Mouse (Mus musculus) MEL (cell line): Measurements from ENCODE around the gene Dop1b. TPM values are rescaled to one million over a fixed set of nuclear protein-coding genes. Genes with fewer than 3 reads are reported as not detected.

Source experiments
- DNase-seq: peaks from one replicate; pipeline ENCODE4 v3.0.0; 2011; ENCODE audit warnings: low read depth, low spot score
- H3K27ac ChIP-seq: 2 replicates; pipeline ENCODE4 v1.5.1; 2012; ENCODE audit warnings: low read depth, mild to moderate bottlenecking, control low read depth, low read length, moderate library complexity; ENCODE audit not compliant: control insufficient read depth
- H3K27me3 ChIP-seq, 2 experiments: fragments of 150-350 bp in 1 of 2; sonication (generic) in 1 of 2; 2 replicates each; pipeline ENCODE4 v1.6.1; 2012; ENCODE audit warnings: low read length in 2 of 2, mild to moderate bottlenecking in 2 of 2, improper control_type of control experiment in 1 of 2, moderate library complexity in 1 of 2; ENCODE audit not compliant: insufficient read depth in 2 of 2, control insufficient read depth in 1 of 2
- H3K36me3 ChIP-seq, 2 experiments: 2 replicates each; pipeline ENCODE4 v1.6.1; 2012 to 2014; ENCODE audit warnings: low read length in 2 of 2, improper control_type of control experiment in 1 of 2, inconsistent platforms in 1 of 2, mild to moderate bottlenecking in 1 of 2; ENCODE audit not compliant: insufficient read depth in 2 of 2, control insufficient read depth in 1 of 2
- H3K4me1 ChIP-seq, 2 experiments: fragments of 150-350 bp in 1 of 2; sonication (generic) in 1 of 2; 2 replicates each; pipeline ENCODE4 v1.6.1; 2012; ENCODE audit warnings: low read length in 2 of 2, improper control_type of control experiment in 1 of 2, mild to moderate bottlenecking in 1 of 2; ENCODE audit not compliant: insufficient read depth in 2 of 2, control insufficient read depth in 1 of 2
- H3K4me3 ChIP-seq, 2 experiments: fragments of 150-350 bp in 1 of 2; sonication (generic) in 1 of 2; 2 replicates each; pipeline ENCODE4 v1.5.1; 2012; ENCODE audit warnings: low read depth in 2 of 2, low read length in 2 of 2, mild to moderate bottlenecking in 2 of 2, moderate library complexity in 2 of 2, control low read depth in 1 of 2, improper control_type of control experiment in 1 of 2; ENCODE audit not compliant: control insufficient read depth in 1 of 2, insufficient read depth in 1 of 2
- H3K79me2 ChIP-seq: 2 replicates; pipeline ENCODE4 v1.6.1; 2012; ENCODE audit warnings: mild to moderate bottlenecking, low read length, moderate library complexity; ENCODE audit not compliant: control insufficient read depth, poor library complexity, insufficient read depth
- H3K9ac ChIP-seq: 2 replicates; pipeline ENCODE4 v1.6.1; 2012; ENCODE audit warnings: low read depth, mild to moderate bottlenecking, control low read depth, low read length, moderate library complexity; ENCODE audit not compliant: control insufficient read depth, poor library complexity, severe bottlenecking
- H3K9me3 ChIP-seq: fragments of 150-350 bp; sonication (generic); replicated peaks from 2 replicates; pipeline ENCODE4 v1.6.1; 2012; ENCODE audit warnings: mild to moderate bottlenecking, low read length, improper control_type of control experiment, moderate library complexity; ENCODE audit not compliant: insufficient read depth
- CTCF ChIP-seq, 3 experiments: IDR thresholded peaks in 2 of 3; conservative IDR thresholded peaks in 1 of 3; 2 replicates each; pipeline ENCODE4 v1.5.1; 2011 to 2012; ENCODE audit warnings: low read length in 3 of 3, low read depth in 2 of 3, mild to moderate bottlenecking in 2 of 3, improper control_type of control experiment in 1 of 3, inconsistent platforms in 1 of 3, mixed read lengths in 1 of 3, moderate library complexity in 1 of 3; ENCODE audit not compliant: control insufficient read depth in 1 of 3, insufficient read depth in 1 of 3, poor library complexity in 1 of 3, severe bottlenecking in 1 of 3
- EP300 ChIP-seq, 2 experiments: IDR thresholded peaks; 2 replicates each; pipeline ENCODE4 v1.6.1; 2011; ENCODE audit warnings: improper control_type of control experiment in 2 of 2, low read length in 2 of 2, low read depth in 1 of 2, mild to moderate bottlenecking in 1 of 2
- ETS1 ChIP-seq: IDR thresholded peaks from 2 replicates; pipeline ENCODE4 v1.6.1; 2012; ENCODE audit warnings: low read depth, mild to moderate bottlenecking, inconsistent platforms, low read length, improper control_type of control experiment, moderate library complexity
- GABPA ChIP-seq: IDR thresholded peaks from 2 replicates; pipeline ENCODE4 v1.6.1; 2012; ENCODE audit warnings: low read depth, mild to moderate bottlenecking, inconsistent platforms, low read length, improper control_type of control experiment, moderate library complexity
- GATA1 ChIP-seq: IDR thresholded peaks from 2 replicates; pipeline ENCODE4 v1.6.1; 2011; ENCODE audit warnings: low read depth, low read length, improper control_type of control experiment
- JUND ChIP-seq: IDR thresholded peaks from 2 replicates; pipeline ENCODE4 v1.6.1; 2011; ENCODE audit warnings: low read depth, mild to moderate bottlenecking, improper control_type of control experiment, low read length
- KAT2A ChIP-seq: conservative IDR thresholded peaks from 2 replicates; pipeline ENCODE4 v1.6.1; 2012; ENCODE audit warnings: low read depth, low read length, improper control_type of control experiment, inconsistent platforms
- MAX ChIP-seq: IDR thresholded peaks from 2 replicates; pipeline ENCODE4 v1.6.1; 2011; ENCODE audit warnings: low read length, improper control_type of control experiment
- MAZ ChIP-seq: IDR thresholded peaks from 2 replicates; pipeline ENCODE4 v1.6.1; 2012; ENCODE audit warnings: low read depth, mild to moderate bottlenecking, inconsistent platforms, low read length, improper control_type of control experiment
- MXI1 ChIP-seq: IDR thresholded peaks from 2 replicates; pipeline ENCODE4 v1.6.1; 2011; ENCODE audit warnings: mild to moderate bottlenecking, low read depth, low read length, improper control_type of control experiment
- POLR2A ChIP-seq, 2 experiments: IDR thresholded peaks; 2 replicates each; pipeline ENCODE4 v1.6.1; 2011 to 2012; ENCODE audit warnings: low read length in 2 of 2, mild to moderate bottlenecking in 2 of 2, control low read depth in 1 of 2, improper control_type of control experiment in 1 of 2, low read depth in 1 of 2, moderate library complexity in 1 of 2; ENCODE audit not compliant: control insufficient read depth in 1 of 2, insufficient read depth in 1 of 2, poor library complexity in 1 of 2
- RAD21 ChIP-seq: IDR thresholded peaks from 2 replicates; pipeline ENCODE4 v1.6.1; 2011; ENCODE audit warnings: mild to moderate bottlenecking, low read depth, low read length, improper control_type of control experiment
- RCOR1 ChIP-seq: IDR thresholded peaks from 2 replicates; pipeline ENCODE4 v1.6.1; 2012; ENCODE audit warnings: low read depth, mild to moderate bottlenecking, inconsistent platforms, low read length, improper control_type of control experiment
- TBP ChIP-seq: IDR thresholded peaks from 2 replicates; pipeline ENCODE4 v1.8.0; 2011; ENCODE audit warnings: low read depth, low read length, improper control_type of control experiment
- TCF12 ChIP-seq: IDR thresholded peaks from 2 replicates; pipeline ENCODE4 v1.6.1; 2014; ENCODE audit warnings: low read depth, mild to moderate bottlenecking, inconsistent platforms, low read length, improper control_type of control experiment, moderate library complexity
- USF2 ChIP-seq, 2 experiments: IDR thresholded peaks; 2 replicates each; pipeline ENCODE4 v1.6.1; 2011 to 2012; ENCODE audit warnings: improper control_type of control experiment in 2 of 2, low read length in 2 of 2, borderline replicate concordance in 1 of 2, inconsistent platforms in 1 of 2, low read depth in 1 of 2, mild to moderate bottlenecking in 1 of 2; ENCODE audit not compliant: insufficient read depth in 1 of 2
- ZMIZ1 ChIP-seq: IDR thresholded peaks from 2 replicates; pipeline ENCODE4 v1.6.1; 2012; ENCODE audit warnings: low read depth, mild to moderate bottlenecking, inconsistent platforms, low read length, improper control_type of control experiment, moderate library complexity
- polyA plus RNA-seq, 2 experiments: library from polyadenylated mRNA; stranded (reverse) in 1 of 2; unstranded in 1 of 2; fragments of >175 nt in 1 of 2; fragments of >200 nt in 1 of 2; gene quantifications; 2 replicates each; pipeline versions ENCODE4 v1.2.1 to v1.2.4; 2012; ENCODE audit warnings: low replicate concordance in 2 of 2, low read depth in 1 of 2; ENCODE audit not compliant: insufficient read length in 2 of 2, insufficient read depth in 1 of 2, missing spikeins in 1 of 2
- total RNA-seq: library from RNA; depleted of rRNA; stranded (reverse); fragments of 300-350 nt; gene quantifications from 2 replicates; pipeline ENCODE4 v1.2.3, GENCODE M21; 2012

Dop1b gene
- total and polyA plus RNA-seq, 3 experiments, result 5.8 to 11.3 TPM; not detected in 1

DNA sequence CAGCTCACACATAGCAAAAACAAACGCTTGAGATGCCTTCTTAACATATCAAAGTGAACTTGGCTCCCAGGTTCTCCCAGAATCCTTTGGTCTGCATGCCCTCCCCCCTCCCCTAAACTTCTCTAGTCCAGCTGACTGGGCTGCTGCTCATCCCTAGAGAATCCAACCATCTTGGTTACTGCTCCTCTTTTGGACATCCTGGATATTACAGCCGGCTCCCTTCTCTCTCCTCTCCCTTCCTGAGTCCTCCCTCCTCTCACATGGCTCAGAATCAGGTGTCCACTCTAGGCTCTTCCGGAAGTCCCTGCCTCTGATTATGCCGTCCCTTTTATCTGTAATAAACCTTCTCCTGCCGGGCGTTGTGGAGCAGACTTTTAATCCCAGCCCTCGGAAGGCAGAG, 105.2 kb downstream of the Dop1b start:
- Histone ChIP-seq H3K79me2 (peaks cover 3% of the 10 kb centered on the region; the same call in 1 of the 2 replicates), H3K4me1 (peaks cover 5 to 10% of the 10 kb centered on the region in 2 experiments; a peak in 3 of 4 replicates), H3K4me3 (peak overlapping the region; percentile 46 to 67), H3K27ac (peak overlapping the region; percentile 98), H3K27me3 (no peaks in the 10 kb centered on the region), H3K9me3 (no peaks in the 10 kb centered on the region), H3K9ac (peak overlapping the region; percentile 52), H3K36me3 (peaks cover 0 to 14% of the 10 kb centered on the region in 2 experiments; a peak in 2 of 4 replicates)
- peak; percentile 87 for DNase-seq
- TF ChIP-seq GATA1 (0 out of 2 replicates have a peak, but pooled peaks have one; percentile 4), MAZ (no peak), USF2 (IDR thresholded peaks at IDR 0.05; ENCODE audit: borderline replicate concordance in 1 of 2, insufficient read depth in 1 of 2, low read depth in 1 of 2, low read length in 2 of 2) (no peak), RCOR1 (no peak), CTCF (IDR thresholded peaks at IDR 0.05 in 2 of 3, conservative IDR thresholded peaks at IDR 0.05 in 1 of 3; ENCODE audit: control insufficient read depth in 1 of 3, insufficient read depth in 1 of 3, low read depth in 2 of 3, low read length in 3 of 3, poor library complexity in 1 of 3, severe bottlenecking in 1 of 3) (peak in 2 of 3 experiments; percentile 7 to 20; a peak in 1 of 6 replicates), EP300 (IDR thresholded peaks at IDR 0.05; ENCODE audit: low read depth in 1 of 2, low read length in 2 of 2) (no peak), MAX (no peak), ETS1 (no peak), RAD21 (no peak), TBP (no peak), GABPA (no peak), MXI1 (peak; percentile 8; the same call in 1 of the 2 replicates), POLR2A (IDR thresholded peaks at IDR 0.05; ENCODE audit: control insufficient read depth in 1 of 2, insufficient read depth in 1 of 2, low read depth in 1 of 2, low read length in 2 of 2, poor library complexity in 1 of 2) (no peak; a peak in 1 of 4 replicates), JUND (no peak)

DNA sequence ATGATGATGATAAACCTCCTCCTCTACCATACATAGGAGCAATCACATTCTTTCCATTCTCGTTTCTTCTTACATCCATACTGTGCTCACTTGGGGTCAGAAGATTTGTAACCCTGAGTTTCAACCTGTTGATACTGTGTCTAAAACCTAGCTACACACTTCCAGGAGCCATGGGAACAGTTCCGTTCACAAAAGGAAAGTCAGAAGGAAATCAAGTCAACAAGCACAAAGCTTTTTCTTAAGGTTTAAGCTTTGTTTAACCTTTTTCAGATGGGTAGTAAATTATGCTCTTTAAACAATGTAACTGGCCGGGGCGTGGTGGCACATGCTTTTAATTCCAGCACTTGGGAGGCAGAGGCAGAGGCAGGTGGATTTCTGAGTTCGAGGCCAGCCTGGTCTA, 105.7 kb downstream of the Dop1b start:
- Histone ChIP-seq H3K27me3 (no peaks in the 10 kb centered on the region), H3K9me3 (no peaks in the 10 kb centered on the region), H3K9ac (peak overlapping the region; percentile 52), H3K79me2 (peaks cover 3% of the 10 kb centered on the region; the same call in 1 of the 2 replicates), H3K4me1 (peaks cover 5 to 10% of the 10 kb centered on the region in 2 experiments; a peak in 3 of 4 replicates), H3K27ac (peak overlapping the region; percentile 98), H3K36me3 (peaks cover 0 to 14% of the 10 kb centered on the region in 2 experiments; a peak in 2 of 4 replicates), H3K4me3 (peak overlapping the region; percentile 34 to 46)
- TF ChIP-seq MXI1, result 0 out of 2 replicates have a peak, but pooled peaks have one; percentile 17
- TF ChIP-seq JUND, result no peak
- peak in 1 of 2 experiments; percentile 16; a peak in 1 of 4 replicates for TF ChIP-seq EP300 (IDR thresholded peaks at IDR 0.05; ENCODE audit: low read depth in 1 of 2, low read length in 2 of 2)
- no peak for TF ChIP-seq KAT2A
- TF ChIP-seq TCF12, result no peak
- 0 out of 2 replicates have a peak, but pooled peaks have one; percentile 16 for TF ChIP-seq ZMIZ1
- TF ChIP-seq GATA1, result no peak
- 0 out of 2 replicates have a peak, but pooled peaks have one; percentile 11 for TF ChIP-seq MAX
- no peak for DNase-seq
